Mouse (Mus musculus): Measurements from ENCODE around the gene Dnajc5g. TPM values are rescaled to one million over a fixed set of nuclear protein-coding genes. Genes with fewer than 3 reads are reported as not detected.

Gene Dnajc5g
- polyA plus RNA-seq (2012; rRNA removed) = not detected in 2 replicates

- H3K4me3 ChIP-seq (ENCODE audit: extremely low read depth, insufficient read depth, insufficient read length) = no peak within 1 kb of the TSS
- no peak within 1 kb of the TSS for H3K27ac ChIP-seq (ENCODE audit: insufficient read depth, low read length)
- H3K36me3 ChIP-seq (ENCODE audit: control insufficient read depth, insufficient read depth, low read length) = no peaks in the 10 kb centered on the region
- no peaks in the 10 kb centered on the region for H3K4me1 ChIP-seq (ENCODE audit: control insufficient read depth, insufficient read depth, insufficient read length)
- 52% methylated on average over 9 of the region's 9 CpGs for WGBS
- H3K27me3 ChIP-seq (ENCODE audit: control insufficient read depth, insufficient read depth, low read length) = peaks cover 1% of the 10 kb centered on the region; the same call in 1 of the 2 replicates
- no peak for TF ChIP-seq POLR2A (IDR thresholded peaks at IDR 0.05; ENCODE audit: low read depth, low read length)
- no peak for TF ChIP-seq CTCF (IDR thresholded peaks at IDR 0.05; ENCODE audit: extremely low read depth, insufficient read depth, insufficient read length, insufficient replicate concordance)
- no peak for DNase-seq (ENCODE audit: low read depth in 1 of 2, low spot score in 2 of 2)
These were observed at the start of gene Dnajc5g for GRCm38 (mm10) chr5:31105814-31106335. Gene Dnajc5g (plus strand): TSS chr5:31106285.

- Histone ChIP-seq H3K36me3 (ENCODE audit: control insufficient read depth, insufficient read depth, low read length) (peaks cover 56% of the 10 kb centered on the region), H3K4me1 (ENCODE audit: control insufficient read depth, insufficient read depth, insufficient read length) (no peaks in the 10 kb centered on the region; the same call in 1 of the 2 replicates), H3K4me3 (ENCODE audit: extremely low read depth, insufficient read depth, insufficient read length) (no peak overlapping the region), H3K27me3 (ENCODE audit: control insufficient read depth, insufficient read depth, low read length) (no peaks in the 10 kb centered on the region), H3K27ac (ENCODE audit: insufficient read depth, low read length) (no peak overlapping the region)
- 94% methylated on average over 3 of the region's 3 CpGs for WGBS
- TF ChIP-seq POLR2A (IDR thresholded peaks at IDR 0.05; ENCODE audit: low read depth, low read length) (no peak), CTCF (IDR thresholded peaks at IDR 0.05; ENCODE audit: extremely low read depth, insufficient read depth, insufficient read length, insufficient replicate concordance) (no peak)
- no peak for DNase-seq (ENCODE audit: low read depth in 1 of 2, low spot score in 2 of 2)
These were observed 36.3 kb upstream of the Dnajc5g start for GRCm38 (mm10) chr5:31069810-31070209.

- no peaks in the 10 kb centered on the region; the same call in 1 of the 2 replicates for H3K4me1 ChIP-seq (ENCODE audit: control insufficient read depth, insufficient read depth, insufficient read length)
- WGBS = 88% methylated on average over 2 of the region's 2 CpGs
- H3K27me3 ChIP-seq (ENCODE audit: control insufficient read depth, insufficient read depth, low read length) = no peaks in the 10 kb centered on the region
- no peak overlapping the region for H3K27ac ChIP-seq (ENCODE audit: insufficient read depth, low read length)
- H3K4me3 ChIP-seq (ENCODE audit: extremely low read depth, insufficient read depth, insufficient read length) = no peak overlapping the region
- TF ChIP-seq POLR2A (IDR thresholded peaks at IDR 0.05; ENCODE audit: low read depth, low read length) (no peak), CTCF (IDR thresholded peaks at IDR 0.05; ENCODE audit: extremely low read depth, insufficient read depth, insufficient read length, insufficient replicate concordance) (no peak)
- H3K36me3 ChIP-seq (ENCODE audit: control insufficient read depth, insufficient read depth, low read length) = peaks cover 68% of the 10 kb centered on the region
- DNase-seq (ENCODE audit: low read depth in 1 of 2, low spot score in 2 of 2) = no peak
These were observed 35.0 kb upstream of the Dnajc5g start for GRCm38 (mm10) chr5:31071059-31071458.

- TF ChIP-seq POLR2A (IDR thresholded peaks at IDR 0.05; ENCODE audit: low read depth, low read length) (no peak), CTCF (IDR thresholded peaks at IDR 0.05; ENCODE audit: extremely low read depth, insufficient read depth, insufficient read length, insufficient replicate concordance) (no peak)
- H3K27ac ChIP-seq (ENCODE audit: insufficient read depth, low read length) = no peak overlapping the region
- peaks cover 74% of the 10 kb centered on the region for H3K36me3 ChIP-seq (ENCODE audit: control insufficient read depth, insufficient read depth, low read length)
- no peak overlapping the region for H3K4me3 ChIP-seq (ENCODE audit: extremely low read depth, insufficient read depth, insufficient read length)
- no peaks in the 10 kb centered on the region; the same call in 1 of the 2 replicates for H3K4me1 ChIP-seq (ENCODE audit: control insufficient read depth, insufficient read depth, insufficient read length)
- no peaks in the 10 kb centered on the region for H3K27me3 ChIP-seq (ENCODE audit: control insufficient read depth, insufficient read depth, low read length)
- 95% methylated on average over 11 of the region's 11 CpGs for WGBS
- DNase-seq (ENCODE audit: low read depth in 1 of 2, low spot score in 2 of 2) = no peak
These were observed 34.3 kb upstream of the Dnajc5g start for GRCm38 (mm10) chr5:31071821-31072220.

DNA sequence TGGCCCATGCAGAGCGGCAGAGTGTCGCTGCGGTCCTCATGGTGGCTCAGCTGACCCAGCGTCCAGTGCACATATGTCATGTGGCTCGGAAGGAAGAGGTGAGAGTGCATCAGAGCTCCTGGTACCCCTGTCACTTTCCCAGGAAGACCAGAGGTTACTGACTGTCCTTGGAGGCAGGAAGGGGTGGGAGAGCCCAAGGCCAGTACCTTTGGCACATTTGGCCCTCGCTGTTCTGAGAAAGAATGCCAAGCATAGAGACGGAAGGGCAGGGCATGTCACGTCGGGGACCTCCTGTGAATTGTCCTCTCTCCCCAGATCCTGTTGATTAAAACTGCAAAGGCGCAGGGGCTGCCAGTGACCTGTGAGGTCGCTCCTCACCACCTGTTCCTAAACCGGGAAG, 32.9 kb upstream of the Dnajc5g start:
- Histone ChIP-seq H3K27ac (ENCODE audit: insufficient read depth, low read length) (no peak overlapping the region), H3K27me3 (ENCODE audit: control insufficient read depth, insufficient read depth, low read length) (no peaks in the 10 kb centered on the region), H3K4me1 (ENCODE audit: control insufficient read depth, insufficient read depth, insufficient read length) (no peaks in the 10 kb centered on the region; the same call in 1 of the 2 replicates), H3K4me3 (ENCODE audit: extremely low read depth, insufficient read depth, insufficient read length) (no peak overlapping the region), H3K36me3 (ENCODE audit: control insufficient read depth, insufficient read depth, low read length) (peaks cover 78% of the 10 kb centered on the region)
- WGBS = 92% methylated on average over 12 of the region's 12 CpGs
- DNase-seq (ENCODE audit: low read depth in 1 of 2, low spot score in 2 of 2) = no peak
- TF ChIP-seq CTCF (IDR thresholded peaks at IDR 0.05; ENCODE audit: extremely low read depth, insufficient read depth, insufficient read length, insufficient replicate concordance) = no peak
- no peak for TF ChIP-seq POLR2A (IDR thresholded peaks at IDR 0.05; ENCODE audit: low read depth, low read length)

DNA sequence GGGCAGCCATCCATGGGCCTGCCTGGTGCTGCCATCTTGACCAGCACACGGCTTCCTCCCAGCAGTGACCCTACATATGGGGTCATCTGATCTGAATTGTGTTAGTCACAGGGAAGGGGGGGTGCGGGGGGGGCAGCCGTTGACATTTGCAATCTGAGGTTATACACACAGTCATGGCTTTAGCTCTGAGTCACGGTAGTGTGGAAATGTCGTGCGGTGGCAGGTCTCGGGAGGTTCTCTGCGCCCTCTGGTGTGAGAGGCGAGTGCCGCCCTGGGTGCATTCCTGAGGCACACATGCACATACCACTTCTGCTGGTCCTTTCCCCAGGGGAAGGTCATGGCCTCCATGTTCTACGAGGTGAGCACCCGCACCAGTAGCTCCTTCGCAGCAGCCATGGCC, 29.7 kb upstream of the Dnajc5g start:
- H3K4me3 ChIP-seq (ENCODE audit: extremely low read depth, insufficient read depth, insufficient read length) = no peak overlapping the region
- DNase-seq (ENCODE audit: low read depth in 1 of 2, low spot score in 2 of 2) = peak in 1 of 2 experiments; percentile 2
- no peaks in the 10 kb centered on the region for H3K27me3 ChIP-seq (ENCODE audit: control insufficient read depth, insufficient read depth, low read length)
- peaks cover 54% of the 10 kb centered on the region for H3K36me3 ChIP-seq (ENCODE audit: control insufficient read depth, insufficient read depth, low read length)
- H3K27ac ChIP-seq (ENCODE audit: insufficient read depth, low read length) = no peak overlapping the region
- no peaks in the 10 kb centered on the region; the same call in 1 of the 2 replicates for H3K4me1 ChIP-seq (ENCODE audit: control insufficient read depth, insufficient read depth, insufficient read length)
- WGBS = 90% methylated on average over 13 of the region's 13 CpGs
- TF ChIP-seq POLR2A (IDR thresholded peaks at IDR 0.05; ENCODE audit: low read depth, low read length) (no peak), CTCF (IDR thresholded peaks at IDR 0.05; ENCODE audit: extremely low read depth, insufficient read depth, insufficient read length, insufficient replicate concordance) (no peak)

DNA sequence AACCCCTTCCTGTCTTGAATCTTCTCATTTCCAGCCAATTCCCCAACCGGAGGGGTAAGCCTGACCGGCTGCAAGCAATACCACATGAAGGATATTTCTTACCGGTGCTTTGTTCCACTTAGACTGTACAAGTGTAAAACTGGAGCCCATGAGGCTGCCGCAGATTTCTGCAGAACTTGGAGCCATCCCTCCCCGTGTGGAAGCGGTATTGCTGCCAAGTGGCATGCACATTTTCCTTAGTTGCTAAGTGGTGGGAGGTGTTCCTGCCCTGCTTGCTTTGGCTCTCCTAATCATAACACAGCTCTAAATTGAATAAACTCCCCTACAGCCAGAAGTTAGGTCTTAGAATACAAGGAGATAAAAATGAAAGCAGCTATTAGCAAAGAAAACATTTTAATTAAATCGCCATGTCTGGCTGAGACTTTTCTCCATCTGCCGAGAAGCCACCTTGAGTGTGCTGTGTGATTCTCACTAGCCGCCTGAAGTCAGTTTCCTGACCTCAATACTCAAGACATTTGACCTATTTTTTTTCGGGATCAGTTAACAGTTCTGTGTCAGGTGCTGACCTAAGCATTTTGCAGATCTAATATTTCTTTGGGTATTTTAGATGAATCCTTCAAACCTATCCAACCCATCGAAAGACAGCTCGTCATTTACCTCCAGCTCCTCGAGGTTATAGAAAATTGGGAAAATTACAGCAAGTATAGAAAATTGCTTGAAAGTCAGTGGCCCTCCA, 25.9 kb upstream of the Dnajc5g start:
- Histone ChIP-seq H3K27ac (ENCODE audit: insufficient read depth, low read length) (no peak overlapping the region), H3K4me3 (ENCODE audit: extremely low read depth, insufficient read depth, insufficient read length) (no peak overlapping the region), H3K36me3 (ENCODE audit: control insufficient read depth, insufficient read depth, low read length) (peaks cover 20% of the 10 kb centered on the region), H3K27me3 (ENCODE audit: control insufficient read depth, insufficient read depth, low read length) (no peaks in the 10 kb centered on the region), H3K4me1 (ENCODE audit: control insufficient read depth, insufficient read depth, insufficient read length) (peaks cover 7% of the 10 kb centered on the region; the same call in 1 of the 2 replicates)
- TF ChIP-seq CTCF (IDR thresholded peaks at IDR 0.05; ENCODE audit: extremely low read depth, insufficient read depth, insufficient read length, insufficient replicate concordance) (no peak), POLR2A (IDR thresholded peaks at IDR 0.05; ENCODE audit: low read depth, low read length) (no peak)
- DNase-seq (ENCODE audit: low read depth in 1 of 2, low spot score in 2 of 2) = no peak
- WGBS = 83% methylated on average over 13 of the region's 13 CpGs
